Mouse (Mus musculus) lung, postnatal 36 days (tissue): Measurements from ENCODE around the gene Pfdn4.
"Not testable (repeated sequence)": the region's sequence is repeated elsewhere in the genome, so short reads cannot be mapped to it uniquely, and the experiment has no call there.

ENCODE experiments used
- DNase-seq: peaks from one replicate; pipeline ENCODE4 v3.0.0; 2022; ENCODE audit warnings: mixed read lengths

Gene Pfdn4

GRCm38 (mm10) chr2:170496154-170496930 is at the start of gene Pfdn4:
Pfdn4 (plus strand) TSS chr2:170496428.
- DNase-seq, result no peak

- peak; percentile 7 for DNase-seq
These were observed 49.3 kb upstream of the Pfdn4 start for GRCm38 (mm10) chr2:170446843-170447383.

GRCm38 (mm10) chr2:170447651-170448050 is 48.6 kb upstream of the Pfdn4 start:
- no peak for DNase-seq

- peak; percentile 86 for DNase-seq
These were observed 45.3 kb upstream of the Pfdn4 start for GRCm38 (mm10) chr2:170450933-170451332.

GRCm38 (mm10) chr2:170453809-170454208 is 42.4 kb upstream of the Pfdn4 start:
- not testable (repeated sequence) for DNase-seq

- no peak for DNase-seq
These were observed 37.0 kb upstream of the Pfdn4 start for GRCm38 (mm10) chr2:170459183-170459582.

- DNase-seq, result no peak
These were observed 36.4 kb upstream of the Pfdn4 start for GRCm38 (mm10) chr2:170459805-170460204.

GRCm38 (mm10) chr2:170461652-170462051 is 34.6 kb upstream of the Pfdn4 start:
- no peak for DNase-seq

- DNase-seq, result no peak
These were observed 31.4 kb upstream of the Pfdn4 start for GRCm38 (mm10) chr2:170464817-170465216.

GRCm38 (mm10) chr2:170468009-170468408 is 28.2 kb upstream of the Pfdn4 start:
- DNase-seq, result peak; percentile 25

- DNase-seq, result peak; percentile 32
These were observed 26.5 kb upstream of the Pfdn4 start for GRCm38 (mm10) chr2:170469616-170470308.

GRCm38 (mm10) chr2:170470591-170470990 is 25.6 kb upstream of the Pfdn4 start:
- DNase-seq, result no peak

GRCm38 (mm10) chr2:170474125-170474524 is 22.1 kb upstream of the Pfdn4 start:
- no peak for DNase-seq

- DNase-seq, result no peak
These were observed 21.1 kb upstream of the Pfdn4 start for GRCm38 (mm10) chr2:170475164-170475563.

- peak; percentile 71 for DNase-seq
These were observed 20.0 kb upstream of the Pfdn4 start for GRCm38 (mm10) chr2:170476215-170476614.

GRCm38 (mm10) chr2:170476643-170477042 is 19.6 kb upstream of the Pfdn4 start:
- peak; percentile 42 for DNase-seq

- DNase-seq, result no peak
These were observed 14.1 kb upstream of the Pfdn4 start for GRCm38 (mm10) chr2:170482019-170482540.

GRCm38 (mm10) chr2:170483914-170484313 is 12.3 kb upstream of the Pfdn4 start:
- no peak for DNase-seq

GRCm38 (mm10) chr2:170487202-170487601 is 9.0 kb upstream of the Pfdn4 start:
- DNase-seq, result no peak

GRCm38 (mm10) chr2:170487890-170488502 is 8.2 kb upstream of the Pfdn4 start:
- peak; percentile 47 for DNase-seq

- DNase-seq, result no peak
These were observed 1.2 kb upstream of the Pfdn4 start for GRCm38 (mm10) chr2:170494784-170495710.

GRCm38 (mm10) chr2:170497091-170497566 is 901 bp downstream of the Pfdn4 start, which contains the start of gene Cyp24a1:
Cyp24a1 (minus strand) TSS chr2:170497145.
- DNase-seq, result peak; percentile 79
